Mouse (Mus musculus): ENCODE results near the gene Fam171b.

DNA sequence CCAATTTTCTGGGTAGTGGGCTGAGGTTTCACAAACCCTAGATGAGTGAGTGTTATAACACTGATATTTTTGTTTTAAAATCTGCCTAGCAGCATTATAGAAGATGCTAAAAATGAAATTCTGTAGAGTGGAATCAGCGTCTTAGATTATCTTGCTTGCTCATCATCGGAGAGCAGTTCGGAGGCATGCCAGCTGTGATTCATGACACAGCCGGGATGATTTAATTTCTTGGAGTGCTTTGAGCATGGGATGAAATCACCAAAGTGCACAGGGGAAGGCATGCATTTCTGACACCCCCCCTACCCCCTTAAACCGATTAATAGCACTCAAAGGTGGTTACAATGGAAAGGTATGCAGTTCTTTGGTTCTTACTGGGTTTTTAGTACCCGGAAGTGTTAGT lies 1.6 kb downstream of the Fam171b start:
- TF ChIP-seq CTCF (IDR thresholded peaks at IDR 0.05; ENCODE audit: extremely low read depth, insufficient read length, insufficient replicate concordance, low read depth, low read length) = no peak
- no peak for TF ChIP-seq POLR2A (IDR thresholded peaks at IDR 0.05; ENCODE audit: low read depth, low read length)
